Mouse (Mus musculus) naive thymus-derived CD4-positive, alpha-beta T cell, adult 2 months (primary cell): ENCODE measurements around the gene C1qtnf6.

ENCODE experiments used
- DNase-seq: peaks from one replicate; pipeline ENCODE4 v3.0.0-alpha.2; 2011; ENCODE audit warnings: low read depth

C1qtnf6 gene

DNA sequence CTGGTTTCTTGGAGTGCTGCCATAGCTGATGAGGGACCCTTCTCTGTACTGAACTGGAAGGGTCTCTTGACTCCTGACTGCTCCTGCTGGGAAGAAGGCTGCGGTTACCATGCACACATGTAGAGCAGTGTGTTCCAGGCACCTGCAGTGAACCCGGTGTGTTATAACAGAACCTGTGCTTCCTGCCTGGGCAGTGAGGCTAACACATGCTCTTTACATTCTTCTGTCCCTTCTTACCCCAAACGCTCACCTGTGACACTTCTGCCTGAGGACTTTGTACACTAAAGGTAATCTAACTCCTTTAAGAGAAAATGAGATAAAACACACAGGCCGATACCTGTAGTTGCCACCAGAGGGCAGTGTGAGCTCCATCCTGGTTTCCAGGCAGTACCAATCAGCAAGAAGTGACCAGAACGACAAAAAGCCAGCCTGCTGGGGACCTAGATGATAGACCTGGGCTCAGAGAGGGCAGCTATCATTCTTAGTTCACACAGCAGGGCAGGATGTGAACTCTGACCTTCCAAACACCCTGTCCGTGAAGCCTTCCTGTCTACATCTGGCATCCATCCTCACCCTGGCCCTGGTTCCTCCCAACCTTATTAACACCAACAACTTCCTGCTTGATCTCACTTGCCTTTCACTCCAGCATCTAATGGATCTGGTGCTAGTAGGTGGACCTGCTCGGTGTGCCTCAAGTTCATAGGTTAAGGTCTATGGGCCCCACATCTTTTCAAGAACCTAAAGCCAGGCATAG lies 16.6 kb downstream of the C1qtnf6 start:
- peak; percentile 88 for DNase-seq

DNA sequence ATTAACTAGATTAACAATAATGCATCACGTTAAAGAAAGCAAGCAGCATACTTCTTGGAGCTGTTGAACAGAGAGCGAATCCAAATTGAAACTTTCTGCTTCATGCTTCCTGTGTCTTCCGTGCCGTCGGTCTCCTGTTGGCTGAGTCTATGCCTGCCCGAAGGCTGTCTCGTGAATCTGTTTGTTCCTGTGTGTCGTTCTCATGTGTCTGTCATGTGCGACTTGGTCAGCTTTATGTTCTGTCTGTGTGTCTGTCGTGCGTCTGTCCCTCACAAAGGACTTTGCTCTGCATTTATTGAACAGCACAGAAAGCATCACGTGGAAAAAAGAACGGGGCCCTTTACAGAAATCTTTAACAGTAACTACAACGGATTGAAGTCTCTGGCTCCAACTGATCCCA lies 18.2 kb downstream of the C1qtnf6 start:
- no peak for DNase-seq

DNA sequence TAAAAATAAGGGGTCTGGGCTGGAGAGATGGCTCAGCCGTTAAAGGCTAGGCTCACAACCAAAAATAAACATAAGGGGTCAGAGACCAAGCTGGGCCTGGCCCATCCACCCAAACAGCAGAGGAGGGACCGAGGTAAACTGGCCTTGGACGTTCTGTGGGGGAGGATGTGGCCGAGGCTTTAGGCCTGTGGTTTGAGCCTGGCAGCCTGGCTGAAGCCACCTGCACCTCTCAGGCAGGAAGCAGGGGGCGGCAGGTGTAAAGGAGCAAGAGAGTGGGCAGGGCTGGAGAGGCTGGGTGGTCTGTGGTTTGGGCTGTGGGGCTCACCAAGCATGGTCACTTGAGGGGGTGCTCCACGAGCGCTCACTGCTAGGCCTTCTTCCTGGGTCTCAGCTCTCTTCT lies 19.3 kb downstream of the C1qtnf6 start:
- DNase-seq: no peak

DNA sequence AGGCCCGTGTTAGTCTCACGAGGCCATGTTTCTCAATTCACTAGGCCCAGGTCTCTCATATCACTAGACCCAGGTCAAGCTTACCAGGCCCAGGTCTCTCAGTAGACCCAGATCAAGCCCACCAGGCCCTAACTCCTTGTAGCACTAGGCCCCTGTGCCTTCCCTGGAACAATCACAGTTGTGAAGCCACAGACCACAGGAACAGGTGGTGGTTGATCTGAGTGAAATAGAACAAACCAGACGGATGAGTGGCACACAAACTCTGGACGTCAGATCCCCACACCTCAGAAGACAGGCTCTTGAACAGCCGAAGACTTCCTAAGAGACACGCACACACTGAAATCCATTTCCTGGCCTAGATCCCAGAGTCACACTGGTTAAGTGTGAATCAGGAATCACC lies 20.5 kb downstream of the C1qtnf6 start:
- peak; percentile 32 for DNase-seq

DNA sequence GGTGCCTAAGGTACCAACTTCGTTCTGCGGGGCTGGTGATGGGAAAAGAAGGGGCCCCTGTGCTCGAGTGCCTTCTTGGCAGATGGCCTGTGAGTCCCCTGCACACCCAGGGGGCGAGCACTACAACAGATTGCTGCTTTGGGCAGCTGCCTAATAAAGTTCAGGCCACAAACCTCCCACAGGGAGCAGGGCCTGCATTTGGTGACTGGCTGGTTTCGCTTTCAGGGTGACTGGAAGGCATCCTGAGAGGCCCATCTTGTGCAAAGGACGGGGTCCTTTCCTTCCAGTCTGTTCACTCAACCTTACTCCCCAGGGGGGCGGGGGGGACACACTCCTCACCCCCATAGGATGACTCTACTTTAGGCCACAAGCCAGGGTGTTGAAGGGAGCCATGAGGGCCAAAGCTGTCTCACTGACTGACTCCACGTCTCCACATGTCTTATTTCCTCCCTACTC lies 21.1 kb downstream of the C1qtnf6 start:
- peak; percentile 30 for DNase-seq

DNA sequence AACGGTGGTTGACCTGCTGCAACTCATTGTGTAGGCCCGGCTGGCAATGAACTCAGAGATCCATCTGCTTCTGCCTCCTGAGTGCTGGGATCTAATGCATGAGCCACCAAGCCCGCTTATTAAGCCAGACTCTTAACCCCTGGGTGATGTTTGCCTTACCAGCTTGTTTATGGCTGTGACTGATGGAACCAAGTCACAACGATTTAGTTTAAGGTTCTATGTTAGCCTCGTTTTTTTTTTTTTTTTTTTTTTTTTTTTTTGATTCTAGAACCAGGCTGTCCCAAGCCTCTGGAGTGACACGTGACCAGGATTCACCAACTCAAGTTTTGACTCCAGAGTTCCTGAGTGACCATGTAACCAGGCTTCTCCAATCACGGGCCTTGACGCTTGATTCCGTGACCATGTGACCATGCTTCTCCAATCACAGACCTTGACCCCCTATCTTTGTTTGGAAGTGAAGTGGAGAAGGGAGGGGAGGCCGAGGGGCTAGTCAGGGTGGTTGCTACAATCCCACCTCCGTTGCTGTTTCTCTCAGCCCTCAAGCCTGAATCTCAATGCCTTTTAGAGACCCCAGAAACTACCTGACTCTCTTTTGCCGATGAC lies 21.8 kb downstream of the C1qtnf6 start:
- DNase-seq: no peak

DNA sequence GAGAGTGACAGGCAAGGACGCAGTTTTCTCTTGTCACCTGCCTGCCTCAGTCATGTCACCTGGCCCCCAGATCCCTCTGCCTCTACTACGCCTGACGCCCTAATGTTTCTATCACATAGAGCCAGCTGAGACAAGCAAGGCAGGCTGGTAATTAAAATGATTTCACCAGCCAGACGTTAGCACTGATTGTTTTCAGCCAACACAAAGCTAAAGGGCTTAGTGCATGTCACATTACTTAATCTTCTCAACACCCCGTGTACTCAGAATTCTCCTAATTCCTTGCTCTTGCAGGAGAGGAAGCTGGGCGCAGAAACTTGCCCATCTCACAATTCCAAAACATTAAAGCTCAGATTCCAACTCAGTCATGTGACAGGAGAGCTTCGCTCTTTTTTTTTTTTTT lies 22.8 kb downstream of the C1qtnf6 start:
- DNase-seq: no peak

DNA sequence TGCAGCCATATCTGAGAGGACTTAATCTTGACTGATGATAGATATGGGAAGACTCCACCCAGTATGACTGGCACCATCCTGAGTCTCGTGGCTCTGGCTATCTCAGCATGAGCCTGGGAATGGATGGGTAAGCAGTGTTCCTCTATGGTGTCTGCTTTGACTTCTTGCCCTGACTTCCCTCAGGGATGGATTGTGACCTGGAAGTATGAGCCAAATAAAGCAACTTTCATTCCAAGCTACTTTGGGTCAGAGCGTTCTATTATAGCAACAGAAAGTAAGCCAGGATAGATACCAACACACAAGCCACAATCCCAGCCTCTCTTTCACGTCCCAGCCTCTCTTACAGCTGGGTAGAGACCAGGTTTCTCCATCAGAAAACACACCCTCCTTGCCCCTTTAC lies 25.7 kb downstream of the C1qtnf6 start:
- no peak for DNase-seq

DNA sequence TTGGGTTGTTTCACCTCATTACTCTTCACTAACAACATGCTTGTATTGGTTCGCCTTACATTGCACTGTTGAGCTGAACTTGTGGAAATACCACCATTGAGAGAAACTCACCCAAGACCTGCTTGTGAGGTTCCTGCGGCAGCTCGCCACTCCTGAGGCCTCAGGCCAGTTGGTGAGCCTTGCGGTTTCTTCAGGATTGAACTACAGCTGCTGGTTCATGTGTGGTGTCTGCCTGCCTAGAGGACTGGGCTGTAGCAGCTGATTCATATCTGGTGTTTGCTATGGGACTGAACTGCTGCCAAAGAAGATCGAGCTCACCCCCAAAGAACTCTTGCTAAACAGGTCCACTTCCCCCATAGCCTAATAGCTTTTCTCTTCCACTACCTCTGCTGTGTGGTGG lies 26.4 kb downstream of the C1qtnf6 start:
- no peak for DNase-seq

DNA sequence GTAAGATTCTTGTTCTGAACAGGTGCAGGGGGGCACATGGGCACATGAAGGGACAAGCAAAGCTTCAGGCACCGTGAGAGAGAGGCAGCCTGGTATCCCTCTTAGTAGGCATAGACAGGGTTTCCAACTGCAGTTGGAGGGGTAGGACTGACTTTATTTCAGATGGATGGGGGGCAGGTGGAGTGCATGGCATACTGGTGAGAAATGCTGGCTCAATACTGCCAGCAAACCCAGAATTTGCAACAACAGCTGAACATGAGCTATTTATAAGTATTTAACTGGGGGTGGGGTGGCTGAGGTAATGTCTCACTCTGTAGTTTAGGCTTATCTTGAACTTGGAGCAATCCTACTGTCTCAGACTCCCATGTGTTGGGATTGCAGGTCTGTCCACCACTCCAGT lies 27.2 kb downstream of the C1qtnf6 start:
- no peak for DNase-seq

DNA sequence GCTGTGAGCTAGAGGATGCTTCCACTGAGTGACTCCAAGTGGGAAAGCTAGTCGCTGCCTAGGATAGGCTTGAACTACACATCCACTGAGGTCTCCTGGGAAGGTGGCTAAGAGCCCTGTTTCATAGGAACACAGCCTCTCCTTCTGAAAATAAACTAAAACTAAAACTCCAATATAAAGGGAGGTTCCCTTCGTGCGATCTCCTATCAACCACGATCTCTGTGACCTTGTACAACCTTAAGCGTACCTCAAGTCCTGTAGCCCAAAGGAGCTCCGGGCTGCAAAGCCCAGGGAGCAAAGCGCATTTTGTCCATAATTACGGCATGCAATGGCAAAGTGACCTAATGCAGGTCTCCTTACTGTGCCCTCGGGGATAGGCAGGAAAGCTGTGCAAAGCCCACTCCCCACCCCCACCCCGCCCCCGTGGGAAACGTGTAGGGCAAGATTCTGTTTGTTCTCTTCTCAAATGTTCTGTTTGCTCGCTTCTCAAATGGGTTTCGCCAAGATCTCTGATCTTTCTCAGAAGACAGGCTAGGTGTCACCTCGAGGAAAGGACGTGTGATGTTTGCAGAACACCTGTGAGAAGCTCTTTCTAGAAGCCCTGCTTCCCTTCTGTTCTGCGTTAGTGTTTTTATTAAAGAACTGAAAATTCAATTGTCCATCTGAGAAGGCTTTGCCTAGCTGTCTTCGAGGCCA lies 28.6 kb downstream of the C1qtnf6 start:
- DNase-seq: no peak

DNA sequence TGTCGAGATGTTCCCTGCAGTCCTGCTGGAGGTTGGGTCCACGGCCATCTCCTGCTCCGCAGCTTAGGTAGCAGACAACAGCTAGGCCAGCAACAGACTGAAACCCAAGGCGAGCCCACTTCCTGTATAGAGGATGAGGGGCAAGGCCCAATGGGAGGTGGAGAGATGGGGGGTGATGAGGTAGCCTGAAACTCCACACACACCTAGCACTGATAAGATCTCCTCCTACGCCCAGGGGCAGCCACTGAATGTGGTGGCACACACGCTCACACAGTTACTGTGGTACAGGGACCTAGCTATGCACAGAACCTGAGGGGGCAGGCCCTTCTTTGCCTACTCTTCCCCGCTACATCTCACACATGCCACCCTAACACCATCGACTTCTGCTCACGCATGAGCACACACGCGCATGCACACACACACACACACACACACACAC lies 36.2 kb downstream of the C1qtnf6 start, which contains the start of gene Il2rb:
TSS of gene Il2rb (minus strand) at position 304 of the 439 bp plus-strand sequence.
- peak; percentile 77 for DNase-seq

DNA sequence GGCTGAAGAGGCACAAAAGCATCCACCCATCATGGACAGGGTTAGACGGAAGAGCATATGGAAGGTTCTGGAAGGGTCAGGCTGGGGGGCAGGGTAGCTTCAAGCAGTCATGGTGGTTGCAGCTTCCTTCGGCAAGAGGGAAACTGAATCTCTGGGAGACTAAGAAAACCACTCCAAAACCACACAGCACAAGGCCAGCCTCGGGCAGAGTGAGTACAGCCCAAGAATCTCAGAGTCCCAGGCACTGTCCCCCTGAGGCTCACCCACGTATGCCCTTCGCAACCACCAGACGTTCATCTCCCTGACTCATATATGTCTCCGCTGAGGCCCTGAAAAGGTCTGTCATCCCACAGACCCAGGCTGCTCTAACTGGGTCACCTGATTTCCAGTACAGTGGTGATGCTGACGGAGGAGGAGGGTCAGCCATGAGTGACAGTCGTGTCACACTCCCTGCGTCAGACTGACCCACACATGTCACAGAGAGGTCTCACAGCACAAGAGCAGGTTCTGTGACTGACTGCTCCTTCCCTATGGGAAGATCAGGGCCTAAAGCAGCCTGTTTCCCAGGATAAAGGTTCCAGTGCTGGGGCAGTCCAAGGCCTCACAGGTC lies 37.7 kb downstream of the C1qtnf6 start:
- peak; percentile 63 for DNase-seq

DNA sequence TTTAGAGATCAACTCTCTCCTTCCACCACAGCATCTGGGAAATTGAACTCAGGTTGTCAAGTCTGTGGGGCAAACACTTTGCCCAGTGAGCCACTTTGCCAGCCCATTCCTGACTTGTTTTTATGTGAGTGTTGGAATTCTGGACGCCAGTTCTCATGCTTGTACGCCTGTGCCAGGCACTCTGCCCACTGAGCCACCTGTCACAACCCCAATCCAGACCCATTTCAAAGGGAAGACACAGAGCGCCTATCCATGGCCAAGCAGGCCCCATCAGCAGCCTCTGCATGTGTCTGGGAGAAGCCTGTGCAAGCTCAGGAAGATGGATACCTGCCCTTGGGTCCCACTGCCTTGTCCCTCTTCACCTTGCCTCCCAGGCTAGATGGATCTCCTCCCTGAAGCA lies 39.9 kb downstream of the C1qtnf6 start:
- no peak for DNase-seq

DNA sequence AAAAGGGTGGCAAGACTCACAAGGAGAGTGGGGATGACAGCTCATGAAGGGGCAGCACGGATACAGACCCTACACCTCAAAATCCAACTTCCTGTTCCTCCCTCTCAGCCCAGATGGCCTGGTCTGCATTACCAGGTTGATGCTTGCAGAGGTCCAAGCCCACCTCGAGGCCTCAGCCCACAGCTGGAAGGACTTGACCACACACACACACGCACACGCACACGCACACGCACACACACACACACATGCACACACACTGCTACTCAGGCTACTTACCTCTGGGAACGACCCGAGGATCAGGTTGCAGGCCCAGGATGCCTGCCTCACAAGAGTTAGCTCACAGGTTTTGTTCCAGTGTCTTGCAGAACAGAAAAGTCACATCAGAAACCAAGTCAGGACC lies 41.3 kb downstream of the C1qtnf6 start:
- DNase-seq: no peak

DNA sequence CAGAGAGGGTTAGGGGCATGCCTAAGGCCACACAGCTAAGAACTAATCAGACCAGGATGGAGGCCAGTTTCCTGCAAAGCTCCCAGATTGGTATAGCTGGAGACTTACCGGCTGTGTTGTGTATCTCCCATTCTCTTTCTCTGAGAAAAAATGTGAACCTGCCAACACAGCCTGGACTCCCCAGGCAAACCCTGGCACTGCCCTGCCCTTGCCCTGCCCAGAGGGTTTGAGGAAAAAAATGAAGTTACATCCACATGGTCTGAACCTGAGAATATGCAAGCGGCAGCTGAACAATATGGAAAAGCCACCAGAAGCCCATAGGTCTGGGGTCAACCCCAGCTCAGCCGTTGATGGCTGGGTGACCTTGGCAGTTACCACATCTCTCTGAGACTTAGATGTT lies 42.0 kb downstream of the C1qtnf6 start:
- no peak for DNase-seq

DNA sequence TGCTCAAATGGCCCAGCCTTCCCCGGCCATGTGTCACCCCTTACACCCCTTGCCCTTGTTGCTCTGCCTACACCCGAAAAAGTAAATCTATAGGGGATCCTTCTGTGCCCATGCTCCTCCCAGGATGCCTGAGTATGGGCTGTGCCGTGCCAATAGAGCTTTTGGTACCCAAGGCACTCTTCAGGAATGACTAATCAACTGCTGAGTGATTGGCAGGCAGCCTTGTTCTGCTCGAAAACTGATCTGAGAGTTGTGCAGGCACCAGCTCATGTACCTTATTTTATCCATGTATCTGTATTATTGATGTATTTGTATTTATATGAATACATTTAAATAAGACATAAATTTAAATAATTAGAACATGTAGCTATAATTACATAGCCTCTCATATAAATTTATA lies 44.1 kb downstream of the C1qtnf6 start:
- DNase-seq: no peak

DNA sequence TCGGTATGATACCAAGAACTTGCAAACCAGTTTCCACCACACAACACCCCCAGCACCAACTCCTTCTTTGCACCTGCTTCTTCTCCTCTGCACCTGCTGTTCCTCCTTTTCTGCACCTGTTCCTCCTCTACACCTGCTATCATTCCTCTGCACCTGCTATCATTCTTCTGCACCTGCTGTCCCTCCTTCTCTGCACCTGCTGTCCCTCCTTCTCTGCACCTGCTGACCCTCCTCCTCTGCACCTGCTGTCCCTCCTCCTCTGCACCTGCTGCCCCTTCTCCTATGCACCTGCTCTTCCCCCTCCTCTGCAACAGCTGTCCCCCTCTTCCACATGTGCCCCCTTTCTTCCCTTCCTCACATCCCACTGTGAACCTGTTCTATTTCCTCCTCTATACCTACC lies 44.7 kb downstream of the C1qtnf6 start:
- DNase-seq: no peak

DNA sequence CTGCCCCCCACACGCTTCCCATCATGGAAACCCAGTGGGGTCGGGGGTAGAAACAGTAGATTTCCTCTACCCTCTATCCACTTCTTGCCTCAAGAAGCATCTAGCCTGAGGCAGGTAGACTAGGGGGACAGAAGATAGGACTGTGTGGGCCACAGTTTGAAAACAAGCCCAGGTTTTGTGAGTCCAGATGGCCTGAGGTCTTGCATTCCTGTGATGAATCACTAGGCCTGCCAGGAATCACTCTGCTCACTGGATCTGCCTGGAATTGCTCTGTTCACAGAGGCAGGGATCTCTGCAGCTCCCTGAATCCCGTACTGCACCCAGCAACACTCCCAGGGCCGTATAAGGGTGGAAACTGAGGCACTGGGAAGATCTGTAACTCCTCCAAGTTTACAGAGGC lies 47.9 kb downstream of the C1qtnf6 start:
- DNase-seq: no peak

DNA sequence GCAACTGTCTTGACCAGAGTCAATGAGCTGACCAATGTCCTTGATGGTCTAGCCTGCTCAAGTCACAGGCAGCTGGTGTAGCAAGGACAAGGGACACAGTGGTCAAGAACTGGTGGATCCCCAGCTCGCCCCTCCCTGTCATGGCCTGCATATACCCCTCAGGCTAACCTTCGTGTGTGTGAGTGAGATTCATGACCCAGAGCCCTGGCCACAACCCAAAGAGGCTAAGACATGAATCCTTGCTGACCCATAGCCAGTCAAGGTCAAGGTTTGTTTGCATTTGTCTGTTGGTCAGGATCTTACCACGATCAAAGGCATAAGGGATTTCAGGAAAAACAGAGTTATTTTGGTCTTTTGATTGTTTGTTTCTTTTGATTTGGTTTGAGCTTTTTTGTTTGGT lies 48.7 kb downstream of the C1qtnf6 start:
- no peak for DNase-seq

DNA sequence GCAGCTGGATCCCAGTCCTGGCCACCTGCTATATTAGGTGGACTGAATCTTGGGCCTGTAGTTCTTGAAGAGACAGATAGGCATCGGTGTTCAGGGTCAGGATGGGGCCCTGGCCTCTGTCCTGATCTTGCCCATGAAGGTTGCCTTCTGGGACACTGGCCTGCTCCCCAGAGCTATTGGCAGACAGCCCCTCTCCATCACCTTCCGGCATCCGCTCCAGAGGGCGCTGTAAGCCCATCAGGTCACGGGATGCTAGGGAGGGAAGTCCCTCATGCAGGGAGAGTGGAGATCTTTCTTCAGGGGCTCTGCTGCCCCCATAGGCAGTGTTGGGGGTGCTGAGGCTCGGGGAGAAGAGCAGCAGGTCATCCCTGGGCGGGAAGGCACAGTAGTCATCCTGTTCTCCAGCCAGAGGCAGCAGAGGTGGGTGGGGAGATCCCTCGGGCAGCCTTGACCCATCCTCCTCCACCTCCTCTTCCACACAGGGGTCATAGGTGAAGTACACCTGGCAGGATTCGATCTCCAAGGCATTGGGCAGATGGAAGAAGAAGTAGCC lies 49.7 kb downstream of the C1qtnf6 start:
- DNase-seq: no peak

DNA sequence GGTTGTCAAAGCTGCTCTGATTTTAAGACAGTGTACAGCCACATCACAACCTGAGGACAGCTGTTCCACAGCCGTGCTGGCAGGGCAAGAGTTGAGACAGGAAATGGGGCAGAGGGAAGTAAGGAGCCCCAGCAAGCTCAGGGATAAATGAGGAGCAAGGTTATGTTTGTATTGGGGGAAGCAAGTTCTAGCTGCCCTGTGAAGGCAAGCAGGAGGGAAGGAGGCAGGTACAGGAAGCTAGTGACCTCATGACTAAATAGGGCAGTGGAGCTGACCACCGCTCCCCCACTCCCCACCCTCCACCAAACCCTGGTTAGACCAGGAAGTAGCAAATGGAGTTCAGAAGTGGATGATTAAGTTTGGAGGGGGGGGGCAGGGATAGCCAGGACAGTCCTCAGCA lies 50.2 kb downstream of the C1qtnf6 start:
- DNase-seq: no peak
